Mouse (Mus musculus): ENCODE results near the gene Frat1. TPM values are rescaled to one million over a fixed set of nuclear protein-coding genes. Genes with fewer than 3 reads are reported as not detected.

The Frat1 gene
- polyA plus RNA-seq, 1 experiment from 2014 or later = 2.4 TPM

Other genes with a start within 250 kb of the Frat1 start
- gene Gm340, start 247.6 kb upstream of the Frat1 start, polyA plus RNA-seq (2015; fragmentation: Nextera tagmentation; extraction: Ambion mirVana) = 1.4 TPM in 2 replicates
- 0.21 TPM in 2 replicates for gene Slit1, start 86.3 kb upstream of the Frat1 start, polyA plus RNA-seq (2015; fragmentation: Nextera tagmentation; extraction: Ambion mirVana)
- 12.7 and 13.6 TPM in 2 replicates for gene Arhgap19, start 27.9 kb upstream of the Frat1 start, polyA plus RNA-seq (2015; fragmentation: Nextera tagmentation; extraction: Ambion mirVana)
- gene Frat2, start 18.2 kb downstream of the Frat1 start, polyA plus RNA-seq (2015; fragmentation: Nextera tagmentation; extraction: Ambion mirVana) = 1.9 and 2.8 TPM in 2 replicates
- gene Rrp12, start 66.2 kb downstream of the Frat1 start, polyA plus RNA-seq (2015; fragmentation: Nextera tagmentation; extraction: Ambion mirVana) = 9.4 and 10.0 TPM in 2 replicates
- gene Pgam1, start 82.0 kb downstream of the Frat1 start, polyA plus RNA-seq (2015; fragmentation: Nextera tagmentation; extraction: Ambion mirVana) = 694 and 741 TPM in 2 replicates
- 40.2 and 45.3 TPM in 2 replicates for gene Exosc1, start 103.5 kb downstream of the Frat1 start, polyA plus RNA-seq (2015; fragmentation: Nextera tagmentation; extraction: Ambion mirVana)
- 53.7 and 59.2 TPM in 2 replicates for gene Zdhhc16, start 103.5 kb downstream of the Frat1 start, polyA plus RNA-seq (2015; fragmentation: Nextera tagmentation; extraction: Ambion mirVana)
- gene Mms19, start 151.2 kb downstream of the Frat1 start, polyA plus RNA-seq (2015; fragmentation: Nextera tagmentation; extraction: Ambion mirVana) = 20.7 and 24.5 TPM in 2 replicates
- gene Ubtd1, start 151.8 kb downstream of the Frat1 start, polyA plus RNA-seq (2015; fragmentation: Nextera tagmentation; extraction: Ambion mirVana) = 17.1 and 18.5 TPM in 2 replicates
- not detected in 2 replicates for gene Ankrd2, start 206.0 kb downstream of the Frat1 start, polyA plus RNA-seq (2015; fragmentation: Nextera tagmentation; extraction: Ambion mirVana)
- gene Hoga1, start 215.6 kb downstream of the Frat1 start, polyA plus RNA-seq (2015; fragmentation: Nextera tagmentation; extraction: Ambion mirVana) = 0.49 and 0.67 TPM in 2 replicates
- not detected in 2 replicates for gene 4933411K16Rik, start 222.3 kb downstream of the Frat1 start, polyA plus RNA-seq (2015; fragmentation: Nextera tagmentation; extraction: Ambion mirVana)

All from heart, embryonic 16.5 days (tissue).